Mouse (Mus musculus): ENCODE data around the gene Nol10.
A peak's percentile ranks its signal among the peaks of the same experiment; 100 is the strongest.

Nol10 gene

DNA sequence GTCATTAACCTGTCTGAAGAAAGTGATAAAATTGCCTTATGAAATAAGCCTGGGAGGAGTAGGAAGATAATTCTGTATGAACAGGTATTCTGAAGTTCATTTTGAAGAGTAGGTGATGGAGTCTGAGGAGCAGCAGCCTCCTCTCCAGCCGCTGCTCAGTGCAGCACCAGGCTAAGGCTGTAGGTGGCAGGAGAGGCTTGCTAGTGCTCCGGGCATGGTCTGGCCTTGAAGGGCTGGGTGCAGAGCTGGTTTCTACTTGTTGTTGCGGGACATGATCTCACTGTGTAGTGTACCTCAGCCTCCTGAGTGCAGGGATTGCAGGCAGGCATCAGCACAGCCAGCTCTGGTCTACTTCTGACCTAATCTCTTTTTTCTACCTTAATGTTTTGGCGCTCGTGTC lies 18.7 kb downstream of the Nol10 start:
- peak; percentile 93 for DNase-seq

DNA sequence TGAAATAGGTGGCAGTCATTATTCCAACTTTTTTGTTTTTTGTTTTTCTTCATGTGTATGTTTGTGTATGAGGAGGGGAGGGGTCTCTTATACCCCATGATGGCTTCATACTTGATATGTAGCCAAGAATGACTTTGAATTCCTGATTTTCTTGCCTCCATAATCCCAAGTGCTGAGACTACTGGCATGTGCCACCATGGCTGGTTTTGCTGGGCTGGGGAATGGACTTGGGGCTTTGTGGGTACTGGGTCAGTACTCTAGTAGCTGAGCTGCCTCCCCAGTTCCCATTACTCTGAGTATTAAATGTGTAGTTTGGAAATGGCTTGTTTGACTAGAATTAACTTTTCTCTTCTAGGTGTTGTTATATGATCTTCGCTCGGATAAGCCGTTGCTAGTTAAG lies 20.9 kb downstream of the Nol10 start:
- DNase-seq, result peak; percentile 53

DNA sequence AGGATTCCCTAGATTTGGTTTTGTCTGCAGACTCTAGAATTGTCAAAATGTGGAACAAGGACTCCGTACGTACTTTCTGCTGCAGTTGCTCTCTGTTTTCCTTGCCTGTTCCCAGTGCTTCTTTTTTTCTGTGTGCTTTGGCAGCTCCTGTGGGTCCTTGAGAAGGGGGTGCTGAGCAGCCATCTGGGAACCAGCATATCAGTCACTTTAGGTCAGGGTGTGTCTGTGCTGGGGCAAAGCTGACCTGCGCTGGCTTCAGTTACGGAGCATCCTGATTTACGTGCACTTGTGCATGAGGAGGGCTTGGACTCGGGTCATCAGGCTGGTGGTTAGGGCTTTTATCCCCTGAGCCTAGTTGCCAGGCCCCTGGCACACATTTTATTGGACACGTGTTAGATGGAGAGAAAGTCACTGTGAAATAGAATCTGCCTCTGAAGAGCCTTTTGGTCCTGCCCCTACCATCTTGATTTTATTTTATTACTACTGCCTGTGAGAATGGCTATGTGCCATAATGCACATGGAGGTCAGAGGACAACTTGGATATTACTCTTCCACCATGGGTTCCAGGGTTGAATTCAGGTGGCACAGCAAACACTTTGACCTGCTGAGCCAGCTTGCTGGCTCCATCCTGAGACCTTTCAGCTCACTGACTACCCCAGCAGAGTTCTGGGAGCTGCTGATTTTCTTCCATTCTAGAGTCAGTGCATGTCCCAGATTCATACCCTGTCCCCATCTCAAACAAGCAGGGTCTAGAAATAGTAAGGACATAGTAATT lies 21.5 kb downstream of the Nol10 start:
- peak; percentile 88 for DNase-seq

DNA sequence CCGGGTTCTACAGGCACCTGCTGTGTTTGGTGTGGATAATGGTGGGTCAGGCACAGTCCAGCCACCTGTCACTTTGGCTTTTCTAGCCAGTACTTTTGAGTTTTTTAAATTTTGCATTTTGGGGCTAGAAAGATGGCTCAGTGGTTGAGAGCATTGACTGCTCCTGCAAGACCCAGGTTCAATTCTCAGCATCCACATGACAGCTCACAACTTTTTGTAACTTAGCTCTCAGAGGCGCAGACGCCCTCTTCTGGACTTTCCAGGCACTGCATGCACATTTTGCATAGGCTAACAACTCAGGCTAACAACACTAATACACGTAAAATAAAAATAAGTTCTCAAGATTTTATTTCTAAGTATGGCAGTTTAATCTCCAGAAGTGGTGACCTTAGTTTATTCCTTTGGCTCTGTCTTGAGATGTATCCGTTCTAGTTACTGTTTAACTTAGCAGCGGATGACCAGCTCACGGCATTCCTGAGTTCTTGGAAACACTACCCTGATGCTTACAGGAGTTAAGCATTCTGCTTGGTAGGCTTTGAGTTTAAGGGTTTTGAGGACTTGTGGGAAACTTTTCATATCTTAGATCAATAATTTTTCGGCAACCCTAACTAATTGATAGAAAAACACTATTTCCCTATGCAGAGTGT lies 23.5 kb downstream of the Nol10 start:
- DNase-seq, result peak; percentile 66

DNA sequence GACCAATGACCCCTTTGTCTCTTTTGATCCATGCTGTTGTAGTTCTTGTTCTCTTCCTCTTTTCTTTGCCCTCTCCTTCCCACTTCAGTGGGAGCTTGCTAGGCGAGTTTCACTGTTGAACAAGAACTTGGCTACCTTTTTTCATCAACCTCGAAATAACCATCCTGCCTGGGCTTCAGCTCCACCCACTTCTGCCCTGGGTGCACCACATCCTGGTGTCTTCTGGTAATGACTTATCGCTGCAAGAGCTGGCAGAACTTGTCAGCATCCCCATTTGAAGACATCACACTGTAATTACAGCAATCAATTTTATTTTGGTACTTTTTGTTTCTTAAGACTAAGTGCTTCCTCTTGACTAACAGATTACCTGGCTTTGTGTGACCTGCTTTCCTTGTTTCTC lies 24.4 kb downstream of the Nol10 start:
- peak; percentile 56 for DNase-seq

DNA sequence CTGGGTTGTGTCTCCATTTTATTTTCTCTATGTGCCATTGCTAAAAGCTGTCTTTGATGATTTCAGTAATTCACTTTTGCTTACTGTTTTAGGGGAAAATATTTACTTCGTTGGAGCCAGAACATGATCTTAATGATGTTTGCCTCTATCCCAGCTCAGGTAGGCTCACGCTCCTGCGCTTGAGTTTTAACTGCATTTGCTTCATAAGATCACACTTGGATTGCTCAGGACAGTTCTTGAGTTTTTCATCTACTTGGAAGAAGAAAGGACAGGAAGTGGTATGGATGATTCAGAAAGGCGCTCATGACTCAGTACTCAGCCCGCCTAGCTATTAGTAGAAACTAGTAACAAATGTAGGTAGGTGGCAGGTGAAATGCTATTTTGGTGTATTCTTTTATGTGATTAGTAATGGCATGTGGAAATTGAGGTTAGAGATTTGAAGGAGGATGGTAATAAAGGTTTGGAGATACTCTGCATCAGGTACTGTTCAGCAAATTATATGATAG lies 25.3 kb downstream of the Nol10 start:
- peak; percentile 61 for DNase-seq

DNA sequence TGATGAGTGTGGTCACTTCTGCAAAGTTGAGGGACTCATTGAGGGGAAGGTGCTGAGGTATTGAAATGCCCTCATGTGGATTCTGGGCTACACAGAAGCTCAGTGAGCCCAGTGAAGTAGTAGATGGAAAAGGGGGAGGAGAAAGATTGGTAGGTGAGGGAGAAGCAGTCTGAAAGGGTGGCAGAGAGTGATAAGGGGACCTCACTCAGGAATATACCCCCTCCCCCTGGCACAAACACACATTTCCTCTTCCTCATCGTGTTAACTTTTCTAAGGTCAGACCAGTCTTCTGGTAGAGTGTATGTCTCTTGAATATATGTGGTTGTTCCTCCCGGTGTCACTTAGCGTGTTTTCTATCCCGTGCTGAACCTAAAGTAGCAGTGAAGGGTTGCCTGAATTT lies 27.0 kb downstream of the Nol10 start:
- DNase-seq, result no peak

DNA sequence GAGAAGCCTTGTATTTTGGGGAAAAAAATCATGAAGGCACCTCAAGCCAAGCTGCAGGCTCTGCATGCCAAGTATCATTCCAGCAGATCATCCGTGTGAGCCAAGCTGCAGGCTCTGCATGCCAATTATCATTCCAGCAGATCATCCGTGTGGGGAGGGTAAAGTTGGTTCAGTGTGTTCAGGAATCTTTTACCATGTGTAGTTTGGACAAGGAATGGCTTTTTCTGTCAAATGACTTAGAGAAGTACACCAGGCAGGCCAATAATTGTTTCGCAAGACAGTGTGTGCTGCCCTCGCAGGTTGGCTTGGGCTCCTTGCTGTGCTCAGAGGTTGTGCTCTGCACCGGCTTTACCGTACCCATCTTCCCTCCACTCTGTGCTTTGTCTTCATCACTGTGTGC lies 28.3 kb downstream of the Nol10 start:
- no peak for DNase-seq

DNA sequence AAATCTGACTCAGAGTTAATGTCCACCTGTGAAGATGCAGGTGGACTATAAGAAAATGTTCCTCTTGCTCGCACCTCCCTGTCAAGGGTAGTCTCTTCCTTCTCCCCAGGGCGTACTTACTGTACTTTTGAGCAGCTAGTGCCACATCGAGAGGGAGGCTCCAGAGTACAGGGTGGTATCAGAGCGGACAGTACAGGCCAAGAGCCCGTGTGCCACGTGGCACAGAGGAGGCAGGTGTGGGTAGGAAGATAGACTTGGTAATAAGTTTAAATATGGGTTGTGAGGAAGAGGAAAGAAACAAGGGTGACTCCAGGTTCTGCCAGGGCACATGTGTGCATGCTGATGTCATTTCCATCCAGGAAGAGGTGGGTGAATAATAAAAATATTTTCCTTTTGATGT lies 32.7 kb downstream of the Nol10 start:
- DNase-seq, result peak; percentile 90

DNA sequence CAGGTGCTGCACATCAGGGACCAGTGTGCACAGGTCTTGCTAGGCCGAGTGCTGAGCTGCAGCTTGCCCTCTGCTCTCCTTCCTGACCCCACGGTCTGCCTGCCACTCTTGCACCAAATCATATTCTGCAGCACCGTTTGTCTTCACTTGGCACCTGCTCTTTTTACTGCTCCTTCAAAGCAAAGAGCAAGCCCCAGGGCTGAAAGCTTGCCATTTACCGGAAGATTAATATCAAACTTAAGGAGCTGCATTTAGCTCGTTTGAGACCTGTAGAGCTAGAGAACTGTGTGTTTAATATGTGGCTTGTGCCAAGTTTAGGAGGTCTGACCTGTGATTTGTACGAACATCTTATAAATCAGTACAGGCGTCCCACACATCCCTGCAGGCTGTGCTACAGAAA lies 34.5 kb downstream of the Nol10 start:
- DNase-seq, result peak; percentile 55

DNA sequence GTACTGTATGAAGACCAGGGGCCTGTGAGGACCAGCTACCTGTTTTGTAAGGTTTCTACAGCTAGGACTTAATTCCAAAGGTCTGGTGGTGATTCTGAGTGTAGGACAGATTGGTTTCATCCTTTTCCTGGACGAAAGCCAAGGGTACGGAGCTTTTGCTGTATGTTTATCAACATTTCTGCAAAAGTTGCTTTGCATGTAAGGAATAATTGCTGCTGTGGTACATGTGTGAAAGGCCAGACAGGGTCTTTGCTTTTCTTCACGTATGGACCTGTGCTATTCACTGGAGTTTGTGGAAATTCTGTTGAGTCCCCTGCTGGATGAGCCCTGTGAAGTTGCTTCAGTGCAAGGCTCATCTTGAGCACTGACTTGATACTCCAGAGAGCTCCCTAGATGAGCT lies 38.6 kb downstream of the Nol10 start:
- DNase-seq, result peak; percentile 69

DNA sequence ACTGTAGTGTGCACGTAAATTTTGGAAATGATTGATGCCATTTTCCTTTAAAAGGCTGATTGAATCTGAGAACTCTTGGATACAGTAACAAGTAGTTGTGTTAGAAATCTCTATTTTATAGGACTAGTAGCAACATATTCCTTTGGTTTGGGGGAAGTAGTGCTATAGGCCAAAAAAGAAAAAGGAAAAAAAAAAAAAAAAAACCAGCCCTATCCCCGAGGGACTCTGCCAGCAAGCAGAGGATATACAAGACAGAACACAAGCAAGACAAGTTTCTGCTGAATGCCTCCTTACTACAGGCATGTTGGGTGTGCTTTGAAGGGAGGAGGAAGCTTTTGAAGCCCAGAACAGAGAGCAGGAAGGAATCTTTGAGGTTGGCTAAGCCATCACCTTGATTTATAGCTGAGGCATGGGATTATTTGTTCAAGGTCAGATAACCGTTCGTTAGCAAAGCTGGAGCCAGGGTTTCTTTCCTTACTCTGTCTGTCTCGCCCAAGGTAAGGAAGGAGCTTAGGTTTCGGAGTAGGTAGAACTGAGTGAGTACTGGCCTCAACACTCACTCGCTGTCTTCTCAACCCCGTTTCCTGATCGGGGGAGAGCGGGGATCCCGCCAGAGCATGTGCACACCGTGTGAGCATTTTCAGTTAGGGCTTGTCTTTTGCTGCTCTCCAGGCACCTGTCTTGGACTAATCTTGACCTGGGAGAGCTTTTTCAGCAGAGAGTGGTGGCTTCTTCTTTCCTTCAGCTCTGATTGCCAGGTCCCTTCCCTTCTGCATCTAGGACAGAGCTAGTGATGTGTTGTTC lies 39.3 kb downstream of the Nol10 start:
- peak; percentile 72 for DNase-seq

DNA sequence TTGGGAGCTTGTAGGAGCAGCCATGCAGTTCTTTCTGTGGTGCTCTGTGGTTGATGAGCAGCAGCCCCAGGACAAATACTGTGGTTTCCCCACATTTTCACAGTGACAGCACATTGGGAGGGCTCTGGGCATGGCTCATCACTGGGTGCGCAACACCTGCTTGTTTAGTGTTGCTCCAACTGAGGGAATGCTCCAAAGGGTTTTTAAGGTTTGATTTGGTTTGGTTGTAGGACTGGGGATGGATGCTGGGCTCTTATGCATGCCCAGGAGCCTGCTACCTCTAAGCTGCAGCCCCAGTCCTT lies 39.8 kb downstream of the Nol10 start:
- peak; percentile 79 for DNase-seq

DNA sequence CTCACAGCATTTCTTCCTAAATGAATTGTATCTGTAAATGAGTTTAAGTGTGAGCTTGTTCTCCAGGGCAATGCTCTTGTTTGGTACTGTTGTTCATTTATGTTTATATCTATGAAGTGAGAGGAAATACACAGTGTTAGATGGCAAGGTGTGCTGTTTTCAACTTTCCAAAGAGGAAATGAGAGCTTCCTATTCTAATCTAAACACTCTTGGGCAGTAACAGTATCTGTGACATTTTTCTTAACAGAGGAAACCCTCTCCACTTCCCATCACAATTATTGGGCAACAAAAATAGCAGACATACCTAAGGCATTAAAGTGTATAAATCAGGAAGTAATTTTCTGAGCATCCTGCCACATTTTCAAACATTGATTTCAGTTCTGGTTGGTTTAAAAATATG lies 41.8 kb downstream of the Nol10 start:
- peak; percentile 17 for DNase-seq

DNA sequence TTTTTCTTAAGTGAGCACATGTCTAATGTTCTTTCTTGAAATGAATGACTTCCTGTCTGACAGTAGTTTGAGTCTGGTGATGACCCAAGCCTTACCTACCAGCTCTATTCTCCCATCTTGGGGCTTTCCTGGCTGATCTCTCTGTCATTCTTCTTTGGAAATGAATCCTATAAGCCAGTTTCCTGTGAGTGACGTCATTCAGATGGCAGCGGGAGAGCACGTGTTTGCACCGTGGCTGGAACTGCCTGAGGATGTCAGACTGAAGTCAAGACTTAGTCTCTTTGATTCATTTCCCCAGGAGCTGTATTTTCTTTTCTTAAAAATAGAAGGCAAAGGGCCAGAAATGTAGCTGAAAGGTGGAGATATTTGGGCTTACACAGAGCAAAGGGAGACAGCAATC lies 42.3 kb downstream of the Nol10 start:
- DNase-seq, result peak; percentile 87

DNA sequence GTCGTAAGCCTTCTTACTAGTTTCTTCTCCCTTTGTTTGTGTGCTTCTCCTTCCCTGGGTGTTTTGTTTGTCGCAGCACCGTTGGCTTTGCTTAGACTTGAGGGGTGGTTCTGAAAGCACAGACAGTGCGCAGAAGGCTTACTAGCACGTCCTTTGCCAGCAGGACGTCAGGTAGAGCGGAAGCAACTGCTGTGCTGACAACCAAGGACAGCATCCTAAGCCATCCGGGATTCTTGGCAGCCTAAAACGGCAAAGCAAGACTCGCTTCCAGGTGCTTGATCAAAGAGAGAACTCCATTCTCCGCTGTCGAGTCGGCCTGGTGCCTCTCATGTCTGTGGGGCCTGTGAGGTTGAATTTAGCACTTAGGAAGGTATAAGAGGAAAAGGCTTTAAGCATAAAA lies 44.9 kb downstream of the Nol10 start:
- peak; percentile 73 for DNase-seq

DNA sequence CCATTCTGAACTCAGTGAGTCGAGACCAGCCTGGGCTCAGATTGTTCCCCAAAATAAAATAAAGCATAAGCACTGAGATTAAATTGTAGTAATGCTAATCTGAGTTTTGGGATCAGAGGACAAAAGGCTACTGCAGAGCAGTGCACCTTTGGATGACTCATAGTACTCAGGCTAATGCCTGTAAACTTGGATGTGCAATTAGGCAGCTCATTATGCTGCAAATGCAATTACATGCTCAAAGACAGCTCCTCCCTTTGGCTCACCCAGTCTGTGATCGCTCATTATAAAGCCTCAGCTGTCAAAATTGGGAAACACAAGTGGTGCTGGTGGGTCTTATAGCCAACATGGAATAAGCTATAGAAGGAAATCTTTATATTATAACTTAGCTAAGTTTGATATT lies 48.9 kb downstream of the Nol10 start:
- DNase-seq, result peak; percentile 48

DNA sequence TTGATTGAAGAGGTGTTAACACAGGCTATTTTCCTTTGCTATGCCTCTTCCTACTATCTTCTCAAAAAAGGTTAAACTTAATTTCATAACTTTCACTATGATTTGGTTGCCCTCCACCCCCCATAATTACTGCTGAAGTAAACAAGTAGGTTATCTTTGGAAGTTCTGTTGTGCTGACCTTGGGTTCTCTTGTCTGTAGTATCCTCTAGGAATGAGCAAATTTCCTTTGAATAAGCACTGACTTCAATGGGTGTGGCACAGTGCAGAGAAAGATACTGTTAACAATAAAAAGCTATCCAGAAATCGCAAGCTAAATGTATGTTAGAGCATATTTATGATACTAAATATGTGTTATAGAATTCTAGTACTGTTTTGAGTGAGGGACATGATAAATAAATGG lies 53.2 kb downstream of the Nol10 start:
- peak; percentile 0 for DNase-seq

DNA sequence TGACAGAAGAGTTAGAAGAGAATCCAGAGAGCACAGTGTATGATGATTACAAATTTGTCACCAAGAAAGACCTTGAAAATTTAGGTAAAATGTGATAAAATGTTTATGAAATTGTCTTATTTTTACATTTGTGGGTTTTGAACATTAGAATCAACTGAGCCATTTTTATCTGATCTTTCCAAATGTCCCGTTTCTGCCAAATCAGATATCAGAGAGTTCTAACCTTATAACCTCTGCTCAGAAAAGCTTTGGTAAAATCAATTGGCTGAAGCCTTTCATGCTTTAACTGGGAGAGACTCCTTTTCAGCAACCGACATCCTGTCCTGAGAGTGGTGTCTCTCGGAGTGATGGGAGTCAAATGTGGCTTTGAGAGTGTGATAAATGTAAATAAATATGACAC lies 53.9 kb downstream of the Nol10 start:
- no peak for DNase-seq

DNA sequence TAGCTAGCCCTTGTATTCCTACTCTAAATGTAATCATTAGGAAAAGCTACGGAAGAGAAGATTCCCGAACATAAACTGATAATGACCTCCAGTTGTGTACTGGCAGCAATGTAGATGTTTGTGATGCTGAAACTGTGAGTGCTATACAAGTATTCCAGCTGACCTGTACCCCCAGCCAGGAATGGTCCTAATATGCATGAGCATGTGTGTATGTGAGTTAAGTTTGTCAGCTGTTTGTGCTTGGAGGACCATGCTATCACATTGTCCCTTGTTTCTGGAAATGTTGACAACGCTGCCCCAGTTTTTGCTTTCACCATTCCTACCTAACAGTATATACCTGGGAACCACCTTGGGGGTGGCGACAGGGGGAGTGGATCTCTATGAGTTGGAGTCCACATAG lies 55.7 kb downstream of the Nol10 start:
- peak; percentile 63 for DNase-seq

DNA sequence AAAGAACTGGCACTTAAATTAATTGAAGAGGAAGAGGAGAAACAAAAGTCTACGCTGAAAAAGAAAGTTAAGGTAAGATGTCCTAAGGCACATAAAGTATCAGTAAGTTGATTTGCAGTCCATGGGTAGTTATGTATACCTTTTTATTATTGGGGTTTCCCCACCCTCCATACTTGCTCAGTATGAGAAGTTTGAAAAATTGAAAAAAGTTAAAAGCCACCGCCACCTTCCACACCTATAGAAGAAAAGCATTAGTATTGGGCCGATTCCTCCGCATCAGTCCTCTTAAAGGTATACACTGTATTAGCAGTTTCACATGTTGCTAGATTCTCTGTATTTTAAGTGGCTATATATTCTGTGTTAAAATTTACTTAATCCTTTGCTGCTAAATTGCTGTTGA lies 58.6 kb downstream of the Nol10 start:
- DNase-seq, result no peak

DNA sequence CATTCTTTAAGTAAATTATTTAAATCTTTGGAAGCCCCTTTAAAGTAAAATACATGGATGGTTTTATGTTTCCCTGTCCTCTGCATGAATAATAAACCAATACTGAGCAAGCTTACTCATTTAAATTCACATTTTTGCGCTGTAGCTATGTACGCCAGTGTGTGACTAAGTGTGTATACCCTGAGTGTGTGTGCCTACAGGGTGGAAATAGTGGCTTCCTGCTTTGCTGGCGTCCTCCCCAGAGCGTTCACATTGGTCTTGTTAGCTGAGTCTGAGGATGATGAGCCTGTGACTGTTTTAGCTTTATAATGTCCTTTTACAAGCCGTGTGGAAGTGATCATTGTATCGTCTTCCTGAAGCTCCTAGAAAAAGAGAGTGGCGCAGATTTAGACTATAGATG lies 60.1 kb downstream of the Nol10 start:
- no peak for DNase-seq

DNA sequence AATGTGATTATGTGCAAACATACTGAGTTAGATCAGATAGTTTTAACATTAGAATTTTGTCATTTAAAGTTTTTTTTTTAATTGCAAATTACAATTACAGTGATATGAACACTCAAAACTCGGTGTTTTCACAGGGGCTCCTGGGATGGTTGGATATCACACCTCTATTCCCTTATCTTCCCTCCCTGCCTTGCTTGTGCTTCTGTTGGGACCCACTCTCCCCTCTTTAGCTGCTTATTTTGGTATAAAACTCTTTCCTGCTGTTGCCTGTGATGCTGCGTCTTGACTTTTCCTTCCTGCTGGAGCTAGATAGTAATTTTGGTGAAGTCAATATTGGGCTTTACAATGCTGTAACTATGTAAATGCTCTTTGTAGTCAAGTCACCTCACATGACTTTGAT lies 63.0 kb downstream of the Nol10 start:
- peak; percentile 24 for DNase-seq

Data from heart, adult 11 months (tissue).